Mouse (Mus musculus) kidney, postnatal 14 days (tissue): ENCODE results near the gene Edem2.

ENCODE experiments used
- DNase-seq: peaks from one replicate; pipeline ENCODE4 v3.0.0; 2022; ENCODE audit warnings: mixed read lengths

Gene Edem2

GRCm38 (mm10) chr2:155683821-155684220, 45.5 kb downstream of the Edem2 start:
- DNase-seq = no peak

GRCm38 (mm10) chr2:155683137-155683536, 46.1 kb downstream of the Edem2 start:
- DNase-seq = no peak

DNA sequence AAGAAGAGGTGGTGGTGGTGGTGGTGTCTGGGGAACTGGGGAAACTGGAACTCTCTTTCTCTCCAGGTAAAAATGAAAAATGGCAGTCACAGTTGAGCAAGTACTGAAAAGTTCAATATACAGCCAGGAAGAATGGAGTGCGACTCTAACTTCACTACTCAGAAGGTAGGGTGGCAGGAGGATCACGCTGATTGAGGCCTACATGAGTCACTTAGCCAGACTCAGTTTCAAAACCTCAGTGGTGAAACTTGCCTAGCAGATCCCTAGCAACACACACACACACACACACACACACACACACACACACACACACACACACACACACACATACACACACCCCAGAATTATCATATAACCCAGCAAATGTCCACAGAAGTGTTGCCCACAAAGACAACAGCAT, 47.4 kb downstream of the Edem2 start:
- DNase-seq = no peak

DNA sequence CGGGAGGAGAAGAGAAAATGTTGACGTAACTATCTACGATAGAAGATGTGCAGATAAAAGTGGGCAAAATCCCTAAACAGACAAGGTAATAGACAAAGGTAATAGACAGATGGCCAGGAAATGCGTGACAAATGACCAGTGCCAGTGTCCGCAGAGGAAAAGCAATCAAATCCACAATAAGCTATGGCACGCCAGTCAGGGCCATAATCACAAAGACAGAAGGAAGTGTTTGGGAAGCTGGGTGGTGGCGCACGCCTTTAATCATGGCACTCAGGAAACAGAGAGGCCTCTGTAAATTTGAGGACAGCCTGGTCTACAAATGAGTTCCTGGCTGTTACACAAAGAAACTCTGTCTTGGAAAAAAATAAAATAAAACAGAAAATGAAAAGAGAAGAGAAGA, 48.1 kb downstream of the Edem2 start:
- no peak for DNase-seq

DNA sequence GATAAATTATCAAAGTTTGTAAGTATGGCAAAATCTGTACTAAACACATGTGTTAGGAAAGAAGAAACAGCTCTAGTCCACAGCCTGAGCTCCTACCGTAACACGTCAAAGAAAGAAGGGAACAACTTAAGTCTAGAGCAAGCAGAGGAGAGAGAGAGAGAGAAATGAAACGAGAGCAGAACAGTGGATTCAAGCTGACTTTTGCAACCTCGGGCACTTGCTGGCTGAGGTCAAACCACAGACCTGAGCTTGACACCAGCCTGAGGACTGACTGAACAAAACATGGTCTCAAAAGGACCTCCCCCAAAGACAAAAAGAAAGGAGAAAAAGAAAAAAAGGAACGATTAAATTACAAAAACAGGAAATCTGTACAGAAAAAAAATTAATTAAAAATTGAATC, 48.7 kb downstream of the Edem2 start:
- no peak for DNase-seq

DNA sequence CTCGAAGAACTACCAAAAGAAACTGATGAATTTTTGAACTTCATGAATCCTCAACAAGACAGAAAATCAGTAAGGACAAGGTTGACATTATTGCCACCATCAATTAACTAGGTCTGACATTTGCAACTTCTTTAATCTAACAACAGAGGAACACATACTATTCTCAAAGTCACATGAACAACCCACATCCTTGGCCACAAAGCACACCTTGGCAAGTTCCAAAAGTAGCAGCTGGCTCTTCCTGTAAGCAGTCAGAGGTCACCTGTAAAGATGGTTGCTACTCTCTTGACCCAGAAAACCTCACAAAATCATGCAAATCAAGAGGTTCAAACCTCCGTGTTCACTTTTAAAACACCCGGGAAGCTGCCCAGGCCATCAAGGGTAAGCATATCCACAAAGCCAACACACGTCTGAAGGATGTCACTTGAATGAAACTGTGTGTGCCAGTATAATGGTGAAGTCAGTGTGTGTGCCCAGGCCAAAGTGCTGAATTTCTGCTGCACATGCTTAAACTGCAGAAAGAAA, 49.6 kb downstream of the Edem2 start:
- DNase-seq = no peak

DNA sequence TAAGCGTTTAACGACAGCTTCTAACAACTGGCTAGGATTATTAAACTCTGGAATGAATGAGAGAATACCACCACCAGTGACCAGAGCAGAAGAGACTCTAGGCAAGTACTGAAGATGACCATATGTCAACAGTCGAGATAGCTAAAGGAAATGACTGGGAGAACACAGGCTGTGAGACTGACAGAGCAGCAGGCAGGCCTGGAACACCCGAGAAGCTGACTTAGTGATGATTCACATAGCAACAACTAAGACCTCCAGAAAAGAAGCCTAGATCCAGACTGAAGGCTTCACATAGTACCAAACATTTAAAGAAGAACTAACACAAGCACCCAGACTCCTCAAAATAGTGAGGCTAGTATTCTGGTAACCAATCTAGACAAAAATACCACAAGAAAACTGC, 54.2 kb downstream of the Edem2 start:
- no peak for DNase-seq

GRCm38 (mm10) chr2:155673546-155673945, 55.7 kb downstream of the Edem2 start:
- DNase-seq = peak; percentile 73

DNA sequence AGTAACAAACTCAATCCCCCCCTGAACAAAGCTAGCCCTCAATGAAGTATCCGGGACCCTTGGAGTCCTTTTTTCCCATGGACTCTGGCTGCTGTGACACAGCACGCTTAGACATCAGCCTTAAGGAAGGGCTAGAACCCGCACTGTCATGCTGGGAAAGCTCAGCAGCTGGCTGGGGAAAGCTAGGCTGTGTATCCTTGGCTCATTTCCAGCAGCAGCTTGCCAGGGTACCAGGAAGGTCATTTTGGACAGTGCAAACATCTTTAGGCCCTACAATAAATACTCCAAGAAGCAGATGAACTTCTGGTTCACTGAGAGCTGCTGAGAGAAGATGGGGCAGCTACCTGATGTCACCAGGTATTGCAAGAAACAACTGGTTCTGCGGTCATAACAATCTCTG, 58.0 kb downstream of the Edem2 start:
- peak; percentile 51 for DNase-seq

DNA sequence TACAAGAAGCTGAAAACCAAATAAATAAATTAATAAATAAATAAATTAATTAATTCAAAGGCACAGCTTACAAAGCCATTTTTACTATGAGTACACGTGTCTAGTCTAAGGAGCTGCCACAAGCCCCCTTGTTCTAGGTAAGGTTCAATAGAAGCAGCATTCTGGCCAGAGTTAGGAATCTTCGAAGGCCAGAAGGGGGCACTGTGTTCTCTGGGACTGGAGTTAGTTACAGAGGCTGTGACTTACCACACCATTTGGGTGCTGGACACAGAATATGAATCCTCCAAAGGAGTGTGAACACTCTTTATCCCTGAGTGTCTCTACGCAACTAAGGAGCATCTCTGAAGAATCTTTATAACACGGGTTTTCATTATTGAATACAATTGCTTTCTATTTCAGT, 60.8 kb downstream of the Edem2 start:
- peak; percentile 32 for DNase-seq

DNA sequence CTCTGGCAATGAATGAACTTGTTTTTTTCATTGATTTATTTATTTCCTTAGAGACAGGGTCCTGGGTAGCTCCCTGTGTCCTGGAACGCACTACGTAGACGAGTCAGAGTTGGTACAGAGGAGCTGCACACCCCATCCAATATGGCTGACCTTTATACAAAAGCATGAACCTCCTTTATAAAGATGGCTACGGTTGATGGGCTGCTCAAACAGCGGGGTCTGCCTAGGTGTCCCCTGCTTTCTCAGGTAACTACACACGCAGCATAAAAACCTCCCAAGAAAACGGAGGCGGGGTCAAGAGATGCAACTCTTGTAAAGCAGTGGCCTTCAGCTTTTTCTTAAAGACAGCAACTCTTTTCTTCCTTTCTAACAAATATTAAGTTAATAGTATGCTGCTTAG, 61.4 kb downstream of the Edem2 start:
- DNase-seq = no peak

- no peak for DNase-seq
These were observed 65.3 kb downstream of the Edem2 start for GRCm38 (mm10) chr2:155663910-155664460.

DNA sequence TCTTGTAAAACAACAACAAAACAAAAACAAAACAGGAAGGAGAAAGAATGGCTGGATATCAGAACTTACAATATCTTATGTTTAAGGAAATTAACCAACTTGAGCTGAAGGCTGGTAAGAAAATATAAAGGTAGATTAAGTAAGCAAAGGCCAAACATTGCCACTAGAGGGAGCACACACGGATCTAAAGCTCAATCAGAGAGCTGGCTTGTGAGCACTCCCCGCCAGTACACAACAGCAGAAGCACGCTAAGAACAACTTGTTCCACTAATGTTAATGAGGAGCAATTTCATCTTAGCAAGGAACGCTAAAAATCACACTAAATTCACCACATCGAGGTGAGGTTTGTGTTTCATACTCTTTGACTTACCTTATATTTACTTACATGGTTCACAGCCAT, 66.2 kb downstream of the Edem2 start:
- DNase-seq = peak; percentile 68

- DNase-seq = no peak
These were observed 66.9 kb downstream of the Edem2 start for GRCm38 (mm10) chr2:155662390-155662789.

DNA sequence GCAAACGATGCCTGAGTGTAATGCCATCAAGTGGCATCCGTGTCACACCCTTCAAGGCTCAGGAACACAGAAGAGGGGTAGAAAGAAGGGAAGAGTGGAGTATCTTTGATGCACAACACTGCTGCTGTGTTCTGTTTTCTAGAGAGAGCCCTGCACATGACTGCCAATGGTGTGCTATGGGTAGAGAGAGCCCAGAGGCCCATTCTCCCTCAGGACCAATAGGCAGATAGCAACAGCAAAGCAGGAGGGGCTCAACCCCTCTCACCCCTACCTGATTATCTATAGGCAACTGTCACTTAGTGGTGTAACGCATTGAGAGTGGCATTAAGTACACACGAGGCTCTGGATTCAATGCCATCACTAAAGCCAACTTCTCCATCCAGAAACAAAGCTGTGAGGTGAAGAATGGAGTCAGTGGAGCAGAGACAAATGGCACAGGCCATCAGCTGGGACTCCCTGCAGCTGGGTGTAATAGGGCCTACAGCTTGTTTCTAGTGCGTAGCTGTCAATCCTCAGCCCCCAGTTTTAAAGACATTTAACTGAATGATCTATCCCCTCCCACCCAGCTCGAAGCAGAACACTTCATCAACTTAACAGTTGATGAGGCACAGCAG, 73.4 kb downstream of the Edem2 start:
- no peak for DNase-seq

GRCm38 (mm10) chr2:155652618-155653017, 76.7 kb downstream of the Edem2 start:
- DNase-seq = no peak
